Mouse (Mus musculus) CH12.LX (cell line): ENCODE results near the gene Pkp4. TPM values are rescaled to one million over a fixed set of nuclear protein-coding genes. Genes with fewer than 3 reads are reported as not detected.

Source experiments
- DNase-seq: peaks from one replicate; pipeline ENCODE4 v3.0.0-alpha.2; 2013; ENCODE audit errors: extremely low read depth
- H3K27ac ChIP-seq: 2 replicates; pipeline ENCODE4 v1.5.1; 2012; ENCODE audit warnings: low read depth, mild to moderate bottlenecking, control low read depth, moderate library complexity; ENCODE audit not compliant: insufficient read depth
- H3K27me3 ChIP-seq: replicated peaks from 2 replicates; pipeline ENCODE3; 2012; ENCODE audit warnings: inconsistent platforms
- H3K36me3 ChIP-seq, 2 experiments: replicated peaks in 1 of 2; 2 replicates each; pipeline versions ENCODE3 to v1.6.1; 2012; ENCODE audit warnings: inconsistent platforms in 1 of 2, low read length in 1 of 2, mild to moderate bottlenecking in 1 of 2, mixed read lengths in 1 of 2, moderate library complexity in 1 of 2; ENCODE audit not compliant: control insufficient read depth in 1 of 2, insufficient read depth in 1 of 2
- H3K4me1 ChIP-seq, 2 experiments: 2 replicates each; pipeline ENCODE4 v1.6.1; 2012; ENCODE audit warnings: inconsistent platforms in 1 of 2, moderate library complexity in 1 of 2; ENCODE audit not compliant: insufficient read depth in 2 of 2, control insufficient read depth in 1 of 2
- H3K4me2 ChIP-seq: 2 replicates; pipeline ENCODE4 v1.6.1; 2012; ENCODE audit warnings: low read depth, mild to moderate bottlenecking, control low read depth; ENCODE audit not compliant: poor library complexity, insufficient read depth, severe bottlenecking
- H3K4me3 ChIP-seq, 3 experiments: fragments of 150-350 bp in 1 of 3; sonication (generic) in 1 of 3; replicated peaks in 1 of 3; 2 replicates each; pipeline versions ENCODE3 to v1.5.1; 2011 to 2012; ENCODE audit warnings: low read depth in 2 of 3, low read length in 2 of 3, mild to moderate bottlenecking in 2 of 3, moderate library complexity in 2 of 3, control low read depth in 1 of 3, improper control_type of control experiment in 1 of 3, inconsistent platforms in 1 of 3, mixed read lengths in 1 of 3; ENCODE audit not compliant: poor library complexity in 1 of 3
- H3K79me2 ChIP-seq: replicated peaks from 2 replicates; pipeline ENCODE4 v1.6.1; 2012; ENCODE audit warnings: mild to moderate bottlenecking, moderate library complexity; ENCODE audit not compliant: control insufficient read depth, poor library complexity, insufficient read depth, severe bottlenecking; ENCODE audit errors: extremely low read depth
- H3K9ac ChIP-seq: 2 replicates; pipeline ENCODE4 v1.6.1; 2012; ENCODE audit warnings: low read depth, mild to moderate bottlenecking, control low read depth, moderate library complexity; ENCODE audit not compliant: insufficient read depth
- H3K9me3 ChIP-seq: replicated peaks from 2 replicates; pipeline ENCODE3; 2012; ENCODE audit warnings: low read length, inconsistent platforms, mixed read lengths
- CHD1 ChIP-seq: IDR thresholded peaks from 2 replicates; pipeline ENCODE4 v1.6.1; 2012; ENCODE audit warnings: low read depth, low read length, improper control_type of control experiment, inconsistent platforms
- CHD2 ChIP-seq: IDR thresholded peaks from 2 replicates; pipeline ENCODE4 v1.6.1; 2011; ENCODE audit warnings: low read length, improper control_type of control experiment
- CTCF ChIP-seq, 2 experiments: IDR thresholded peaks in 1 of 2; conservative IDR thresholded peaks in 1 of 2; 2 replicates each; pipeline ENCODE4 v1.5.1; 2011 to 2012; ENCODE audit warnings: low read depth in 2 of 2, low read length in 2 of 2, improper control_type of control experiment in 1 of 2, inconsistent platforms in 1 of 2, mild to moderate bottlenecking in 1 of 2, moderate library complexity in 1 of 2
- E2F4 ChIP-seq: IDR thresholded peaks from 2 replicates; pipeline ENCODE4 v1.6.1; 2011; ENCODE audit warnings: low read depth, low read length, improper control_type of control experiment; ENCODE audit not compliant: insufficient replicate concordance
- ELF1 ChIP-seq: IDR thresholded peaks from 2 replicates; pipeline ENCODE4 v1.6.1; 2014; ENCODE audit warnings: low read depth, mild to moderate bottlenecking, inconsistent platforms, low read length, improper control_type of control experiment
- ETS1 ChIP-seq: conservative IDR thresholded peaks from 2 replicates; pipeline ENCODE4 v1.6.1; 2012; ENCODE audit warnings: low read depth, mild to moderate bottlenecking, inconsistent platforms, low read length, improper control_type of control experiment, moderate library complexity
- GABPA ChIP-seq: IDR thresholded peaks from 2 replicates; pipeline ENCODE4 v1.6.1; 2012; ENCODE audit warnings: low read depth, low read length, improper control_type of control experiment, inconsistent platforms; ENCODE audit not compliant: insufficient replicate concordance
- HCFC1 ChIP-seq: IDR thresholded peaks from 2 replicates; pipeline ENCODE4 v1.6.1; 2012; ENCODE audit warnings: low read depth, mild to moderate bottlenecking, inconsistent platforms, low read length, improper control_type of control experiment
- IRF4 ChIP-seq: IDR thresholded peaks from 2 replicates; pipeline ENCODE4 v1.6.1; 2014; ENCODE audit warnings: low read depth, mild to moderate bottlenecking, inconsistent platforms, low read length, improper control_type of control experiment
- JUN ChIP-seq: IDR thresholded peaks from 2 replicates; pipeline ENCODE4 v1.6.1; 2011; ENCODE audit warnings: low read depth, mild to moderate bottlenecking, low read length, improper control_type of control experiment, moderate library complexity; ENCODE audit not compliant: insufficient read depth
- KAT2A ChIP-seq: IDR thresholded peaks from 2 replicates; pipeline ENCODE4 v1.6.1; 2012; ENCODE audit warnings: low read length, improper control_type of control experiment, inconsistent platforms; ENCODE audit not compliant: insufficient replicate concordance
- MAX ChIP-seq: IDR thresholded peaks from 2 replicates; pipeline ENCODE4 v1.6.1; 2011; ENCODE audit warnings: low read length, improper control_type of control experiment
- MAZ ChIP-seq: IDR thresholded peaks from 2 replicates; pipeline ENCODE4 v1.6.1; 2012; ENCODE audit warnings: low read depth, mild to moderate bottlenecking, inconsistent platforms, low read length, improper control_type of control experiment, moderate library complexity
- MYC ChIP-seq: IDR thresholded peaks from 2 replicates; pipeline ENCODE4 v1.6.1; 2011; ENCODE audit warnings: low read depth, mild to moderate bottlenecking, improper control_type of control experiment, low read length
- NRF1 ChIP-seq: IDR thresholded peaks from 2 replicates; pipeline ENCODE4 v1.6.1; 2014; ENCODE audit warnings: low read depth, mild to moderate bottlenecking, inconsistent platforms, low read length, improper control_type of control experiment, moderate library complexity
- PAX5 ChIP-seq: IDR thresholded peaks from 2 replicates; pipeline ENCODE4 v1.6.1; 2012; ENCODE audit warnings: low read length, inconsistent platforms, mixed read lengths
- RAD21 ChIP-seq: IDR thresholded peaks from 2 replicates; pipeline ENCODE4 v1.6.1; 2011; ENCODE audit warnings: low read depth, mild to moderate bottlenecking, low read length, improper control_type of control experiment, moderate library complexity
- RCOR1 ChIP-seq: conservative IDR thresholded peaks from 2 replicates; pipeline ENCODE4 v1.6.1; 2012; ENCODE audit warnings: low read depth, mild to moderate bottlenecking, inconsistent platforms, low read length, improper control_type of control experiment
- SIN3A ChIP-seq: IDR thresholded peaks from 2 replicates; pipeline ENCODE4 v1.6.1; 2012; ENCODE audit warnings: low read length, improper control_type of control experiment, inconsistent platforms
- SMC3 ChIP-seq: IDR thresholded peaks from 2 replicates; pipeline ENCODE4 v1.6.1; 2011; ENCODE audit warnings: low read depth, low read length, improper control_type of control experiment
- TBP ChIP-seq: conservative IDR thresholded peaks from 2 replicates; pipeline ENCODE4 v1.6.1; 2011; ENCODE audit warnings: low read depth, low read length, improper control_type of control experiment
- TCF12 ChIP-seq: IDR thresholded peaks from 2 replicates; pipeline ENCODE4 v1.6.1; 2014; ENCODE audit warnings: low read depth, mild to moderate bottlenecking, inconsistent platforms, low read length, improper control_type of control experiment
- UBTF ChIP-seq: IDR thresholded peaks from 2 replicates; pipeline ENCODE4 v1.6.1; 2012; ENCODE audit warnings: low read depth, mild to moderate bottlenecking, inconsistent platforms, low read length, improper control_type of control experiment, moderate library complexity
- USF1 ChIP-seq: IDR thresholded peaks from 2 replicates; pipeline ENCODE4 v1.6.1; 2014; ENCODE audit warnings: low read depth, mild to moderate bottlenecking, inconsistent platforms, low read length, improper control_type of control experiment
- ZKSCAN1 ChIP-seq: IDR thresholded peaks from 2 replicates; pipeline ENCODE4 v1.6.1; 2012; ENCODE audit warnings: low read depth, inconsistent platforms, low read length, improper control_type of control experiment, borderline replicate concordance
- ZNF384 ChIP-seq: IDR thresholded peaks from 2 replicates; pipeline ENCODE4 v1.6.1; 2012; ENCODE audit warnings: low read depth, low read length, improper control_type of control experiment, inconsistent platforms
- dilution Hi-C: fragments of 300-500 bp; cut with MboI; formaldehyde crosslinking; loops from 2 replicates; pipeline ENCODE4 v1.14.3; 2020; ENCODE audit warnings: low sequenced_read_pairs; ENCODE audit not compliant: extremely low pct_unique_long_range_greater_than_20kb, extremely low pct_ligation_motif_present
- in situ Hi-C: fragments of 300-500 bp; cut with MboI; formaldehyde crosslinking; loops from 3 replicates; pipeline ENCODE4 v1.14.3; 2019; ENCODE audit warnings: low sequenced_read_pairs, low pct_ligation_motif_present, low pct_unique_long_range_greater_than_20kb, mixed read lengths
- polyA plus RNA-seq: library from polyadenylated mRNA; unstranded; fragments of >175 nt; gene quantifications from 2 replicates; pipeline ENCODE4 v1.2.1, GENCODE M21; 2012; ENCODE audit warnings: low read depth; ENCODE audit not compliant: insufficient read length
- total RNA-seq, 2 experiments: library from RNA; depleted of rRNA; stranded (reverse); fragments of 300-350 nt in 1 of 2; fragments of >200 nt in 1 of 2; gene quantifications; 2 replicates each; pipeline ENCODE4 v1.2.3; 2012 to 2014

Pkp4 gene
- total and polyA plus RNA-seq, 3 experiments, result not detected

DNA sequence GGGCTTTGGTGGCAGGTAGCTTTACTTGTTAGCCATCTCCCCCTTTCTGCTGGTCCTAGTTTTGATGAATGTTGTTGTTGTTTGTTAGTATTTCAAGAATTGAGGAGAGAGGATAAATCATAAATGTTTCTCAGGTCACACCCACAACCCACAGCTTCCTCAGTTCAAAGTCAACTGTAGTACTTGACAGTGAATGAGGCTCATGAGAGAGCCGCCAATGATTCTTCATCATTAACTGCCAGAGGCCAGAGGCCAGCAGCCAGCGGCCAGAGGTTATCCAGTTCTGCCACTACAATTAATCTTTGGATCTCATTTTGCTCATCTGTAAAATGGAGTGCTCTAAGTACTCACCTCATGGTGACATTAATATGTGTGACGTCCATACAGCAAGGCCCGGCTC, 6.3 kb downstream of the Pkp4 start:
- TF ChIP-seq TCF12 (no peak), ELF1 (no peak), SMC3 (no peak), GABPA (no peak), MAX (no peak), CHD1 (no peak), E2F4 (no peak), KAT2A (no peak), NRF1 (no peak), ZKSCAN1 (no peak), MYC (no peak), RAD21 (no peak)
- TF ChIP-seq, all 38 proteins: peak for 0
- no peak overlapping the region for H3K4me3 ChIP-seq
- peaks cover 57% of the 10 kb centered on the region for H3K9me3 ChIP-seq
- no peaks in the 10 kb centered on the region for H3K79me2 ChIP-seq
- dilution Hi-C loops, result no loop called here
- in situ Hi-C loops, result no loop called here
- no peaks in the 10 kb centered on the region for H3K27me3 ChIP-seq
- no peaks in the 10 kb centered on the region for H3K36me3 ChIP-seq
- H3K4me2 ChIP-seq, result no peak overlapping the region
- H3K9ac ChIP-seq, result no peak overlapping the region
- no peak overlapping the region for H3K27ac ChIP-seq
- H3K4me1 ChIP-seq, result no peaks in the 10 kb centered on the region
- no peak for DNase-seq

DNA sequence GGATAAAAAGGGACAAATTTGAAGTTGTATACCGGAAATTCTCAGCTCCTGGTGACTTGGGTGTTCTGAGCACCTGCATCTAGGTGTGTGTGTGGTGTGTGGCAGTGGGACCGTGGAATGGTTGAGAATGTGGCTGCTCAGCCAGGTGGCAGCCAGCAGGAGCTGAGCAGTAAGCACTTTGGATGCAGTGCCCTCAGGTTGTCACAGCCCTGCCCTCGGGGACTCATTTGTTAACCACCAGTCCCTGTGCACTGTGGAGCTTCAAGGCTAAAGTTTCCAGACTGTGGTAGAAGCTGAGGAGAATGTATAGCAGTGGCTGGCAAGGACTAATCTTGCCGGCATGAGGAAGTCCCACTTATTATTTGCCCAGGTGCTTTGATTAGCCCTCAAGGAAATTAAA, 7.2 kb downstream of the Pkp4 start:
- Histone ChIP-seq H3K4me3 (no peak overlapping the region), H3K9me3 (peaks cover 56% of the 10 kb centered on the region), H3K4me1 (no peaks in the 10 kb centered on the region), H3K9ac (no peak overlapping the region), H3K36me3 (no peaks in the 10 kb centered on the region), H3K27ac (no peak overlapping the region), H3K79me2 (no peaks in the 10 kb centered on the region), H3K4me2 (no peak overlapping the region), H3K27me3 (no peaks in the 10 kb centered on the region)
- dilution Hi-C loops (no loop called here), in situ Hi-C loops (no loop called here)
- no peak for DNase-seq
- TF ChIP-seq CTCF (conservative IDR thresholded peaks at IDR 0.05 in 1 of 2, IDR thresholded peaks at IDR 0.05 in 1 of 2; ENCODE audit: low read depth in 2 of 2, low read length in 2 of 2), result no peak
- no peak for TF ChIP-seq USF1
- TF ChIP-seq TBP, result no peak
- no peak for TF ChIP-seq PAX5
- TF ChIP-seq IRF4, result no peak
- no peak for TF ChIP-seq GABPA
- TF ChIP-seq JUN, result no peak
- no peak for TF ChIP-seq KAT2A
- TF ChIP-seq RCOR1, result no peak
- no peak for TF ChIP-seq CHD1
- TF ChIP-seq ZNF384, result no peak
- TF ChIP-seq MAZ, result no peak
- no peak for TF ChIP-seq CHD2
- no peak for TF ChIP-seq UBTF
- no peak for TF ChIP-seq HCFC1
- TF ChIP-seq MYC, result no peak
- no peak for TF ChIP-seq ZKSCAN1
- TF ChIP-seq ETS1, result no peak
- TF ChIP-seq SIN3A, result no peak
